Mouse (Mus musculus) stomach, postnatal 0 days (tissue): ENCODE results near the gene Sox6. TPM values are rescaled to one million over a fixed set of nuclear protein-coding genes. Genes with fewer than 3 reads are reported as not detected.

Source experiments
- ATAC-seq: fragments of 200-750 bp; cut with Nextera tagmentation; 2 replicates; pipeline ENCODE4 v1.8.0; 2017; ENCODE audit not compliant: low FRiP score, low TSS enrichment
- DNase-seq: peaks from one replicate; pipeline ENCODE4 v3.0.0-alpha.2; 2016; ENCODE audit warnings: low spot score
- H3K27ac ChIP-seq: fragments of 300-500 bp; sonication (generic); replicated peaks from 2 replicates; pipeline ENCODE4 v1.5.1; 2014; ENCODE audit warnings: mild to moderate bottlenecking, control low read depth
- H3K27me3 ChIP-seq: fragments of 300-500 bp; sonication (generic); 2 replicates; pipeline ENCODE4 v1.6.1; 2014; ENCODE audit warnings: low read length; ENCODE audit not compliant: control insufficient read depth, insufficient read depth
- H3K36me3 ChIP-seq: fragments of 300-500 bp; sonication (generic); 2 replicates; pipeline ENCODE4 v1.6.1; 2014; ENCODE audit warnings: low read length, mixed read lengths; ENCODE audit not compliant: control insufficient read depth, insufficient read depth
- H3K4me1 ChIP-seq: fragments of 300-500 bp; sonication (generic); replicated peaks from 2 replicates; pipeline ENCODE4 v1.6.1; 2014; ENCODE audit warnings: antibody characterized with exemption; ENCODE audit not compliant: control insufficient read depth, insufficient read depth
- H3K4me2 ChIP-seq: fragments of 300-500 bp; sonication (generic); replicated peaks from 2 replicates; pipeline ENCODE4 v1.6.1; 2014; ENCODE audit warnings: low read depth, mild to moderate bottlenecking, control low read depth, moderate library complexity
- H3K4me3 ChIP-seq: fragments of 300-500 bp; sonication (generic); 2 replicates; pipeline ENCODE4 v1.5.1; 2014; ENCODE audit warnings: low read depth, low read length, control low read depth
- H3K9ac ChIP-seq: fragments of 300-500 bp; sonication (generic); 2 replicates; pipeline ENCODE4 v1.6.1; 2014; ENCODE audit warnings: mild to moderate bottlenecking, low read length, control low read depth, mixed read lengths
- H3K9me3 ChIP-seq: fragments of 300-500 bp; sonication (generic); 2 replicates; pipeline ENCODE4 v1.6.1; 2016; ENCODE audit warnings: low read length; ENCODE audit not compliant: control insufficient read depth
- CTCF ChIP-seq: IDR thresholded peaks from 2 replicates; pipeline ENCODE4 v1.5.1; 2016; ENCODE audit warnings: antibody characterized with exemption, low read depth, mild to moderate bottlenecking, moderate library complexity
- EP300 ChIP-seq: optimal IDR thresholded peaks from 2 replicates; pipeline ENCODE3; 2016; ENCODE audit warnings: antibody characterized with exemption
- WGBS: fragments of 180-500 bp; shearing (Covaris S2); extraction: QIAGEN DNeasy Blood & Tissue Kit; methylation state at CpG from one replicate; pipeline ENCODE4 v1.1.7; 2014; 5-methylcytosine and 5-hydroxymethylcytosine counted together
- polyA plus RNA-seq: library from polyadenylated mRNA; unstranded; fragments of >200 nt; fragmentation: Nextera tagmentation; extraction: Ambion mirVana; gene quantifications from 2 replicates; pipeline ENCODE4 v1.2.1, GENCODE M21; 2015

Sox6 gene
- polyA plus RNA-seq, 1 experiment from 2014 or later, result 28.7 TPM

DNA sequence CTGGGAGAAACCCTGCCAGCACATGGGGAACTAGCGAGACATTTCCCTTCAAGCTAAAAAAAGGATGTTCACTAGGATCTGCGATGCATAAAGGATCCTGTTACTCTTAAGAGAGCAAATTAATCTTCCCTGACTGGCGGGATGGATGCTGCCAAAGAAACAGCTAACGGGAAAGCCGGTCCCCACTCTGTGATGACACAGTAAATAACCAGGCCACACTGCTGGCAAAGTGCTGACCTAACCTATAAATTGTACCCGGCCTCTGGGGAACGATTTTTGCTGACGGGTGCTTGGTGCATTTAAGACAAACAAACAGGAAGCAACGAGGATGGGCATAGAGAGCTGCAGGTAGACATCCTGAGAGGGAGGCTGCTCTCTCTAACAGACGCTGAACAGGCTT is 526.8 kb downstream of the Sox6 start:
- no peak for DNase-seq
- Histone ChIP-seq H3K27me3 (no peaks in the 10 kb centered on the region), H3K4me3 (no peak overlapping the region), H3K9ac (no peak overlapping the region), H3K4me1 (no peaks in the 10 kb centered on the region), H3K4me2 (no peak overlapping the region), H3K9me3 (no peaks in the 10 kb centered on the region), H3K36me3 (no peaks in the 10 kb centered on the region), H3K27ac (no peak overlapping the region)
- WGBS, result 40% methylated on average over 10 of the region's 10 CpGs
- ATAC-seq, result no peak
- TF ChIP-seq EP300 (no peak), CTCF (no peak)

DNA sequence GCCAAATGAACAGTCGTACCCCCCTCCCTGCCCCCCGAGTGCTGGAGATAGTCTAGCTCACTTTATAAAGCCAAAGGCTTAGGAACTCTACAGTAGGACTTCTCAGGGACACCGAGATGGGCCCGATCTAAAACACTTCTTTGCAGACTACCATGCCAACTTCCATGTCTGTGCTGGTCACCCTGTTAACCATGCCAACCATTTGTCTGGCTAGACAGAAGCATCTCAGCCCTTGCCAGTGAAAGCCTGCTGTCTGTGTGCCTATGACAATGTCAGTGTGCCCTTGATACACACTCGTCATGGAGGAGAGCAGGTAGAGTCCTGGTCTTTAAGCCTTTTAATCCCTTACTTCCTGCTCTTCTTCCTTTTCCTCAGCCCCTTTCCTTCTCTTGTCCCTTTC is 527.5 kb downstream of the Sox6 start:
- DNase-seq, result no peak
- Histone ChIP-seq H3K4me2 (no peak overlapping the region), H3K4me1 (no peaks in the 10 kb centered on the region), H3K27me3 (no peaks in the 10 kb centered on the region), H3K9ac (no peak overlapping the region), H3K9me3 (no peaks in the 10 kb centered on the region), H3K36me3 (no peaks in the 10 kb centered on the region), H3K27ac (no peak overlapping the region), H3K4me3 (no peak overlapping the region)
- no peak for ATAC-seq
- WGBS, result 76% methylated on average over 5 of the region's 5 CpGs
- TF ChIP-seq CTCF (no peak), EP300 (no peak)

DNA sequence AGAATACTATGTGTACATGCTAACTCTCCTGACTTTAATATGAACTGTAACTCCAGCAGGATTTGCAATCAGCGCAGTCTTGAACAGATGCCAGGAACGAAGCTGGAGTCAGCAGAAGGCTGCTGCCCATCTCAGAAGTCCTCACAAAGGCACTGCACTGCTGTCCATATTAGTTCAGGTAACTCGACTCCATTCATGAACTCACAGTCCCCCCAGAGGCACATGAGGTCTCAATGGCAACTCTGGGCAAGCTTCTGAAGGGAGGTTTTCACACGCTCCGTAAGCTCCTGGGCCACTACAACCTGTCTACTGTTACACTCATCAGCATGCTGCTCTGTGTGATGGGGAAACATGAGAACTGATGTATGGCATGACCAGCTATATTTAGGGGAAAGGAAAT is 528.6 kb downstream of the Sox6 start:
- WGBS, result 76% methylated on average over 5 of the region's 5 CpGs
- no peak overlapping the region for H3K4me3 ChIP-seq
- no peak overlapping the region for H3K9ac ChIP-seq
- H3K4me1 ChIP-seq, result no peaks in the 10 kb centered on the region
- ATAC-seq (no peak), DNase-seq (no peak)
- H3K27me3 ChIP-seq, result no peaks in the 10 kb centered on the region
- no peaks in the 10 kb centered on the region for H3K9me3 ChIP-seq
- TF ChIP-seq EP300 (no peak), CTCF (no peak)
- no peak overlapping the region for H3K4me2 ChIP-seq
- H3K27ac ChIP-seq, result no peak overlapping the region
- no peaks in the 10 kb centered on the region for H3K36me3 ChIP-seq

DNA sequence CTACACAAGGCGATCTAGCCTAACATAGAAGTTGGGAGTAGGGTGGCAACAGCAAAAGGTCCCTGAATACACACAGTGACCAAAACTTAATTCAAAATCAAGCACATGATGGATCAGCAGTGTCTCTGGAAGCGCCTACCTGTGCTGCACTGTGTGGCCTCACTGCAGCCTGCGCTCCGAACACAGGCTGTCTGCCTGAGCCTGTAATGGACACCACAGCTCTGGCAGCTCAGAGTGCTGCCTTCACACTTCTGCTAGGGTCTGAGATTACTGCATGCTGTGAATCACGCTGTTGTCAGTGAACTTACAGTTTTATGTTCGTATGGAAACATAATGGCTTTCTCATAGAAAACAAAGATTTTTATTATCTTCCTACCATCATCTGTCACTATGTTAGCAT is 532.2 kb downstream of the Sox6 start:
- TF ChIP-seq CTCF, result no peak
- TF ChIP-seq EP300, result no peak
- DNase-seq (no peak), ATAC-seq (no peak)
- Histone ChIP-seq H3K4me1 (no peaks in the 10 kb centered on the region), H3K4me3 (no peak overlapping the region), H3K9ac (no peak overlapping the region), H3K36me3 (no peaks in the 10 kb centered on the region), H3K4me2 (no peak overlapping the region), H3K9me3 (no peaks in the 10 kb centered on the region), H3K27ac (no peak overlapping the region), H3K27me3 (no peaks in the 10 kb centered on the region)
- 88% methylated on average over 6 of the region's 6 CpGs for WGBS

DNA sequence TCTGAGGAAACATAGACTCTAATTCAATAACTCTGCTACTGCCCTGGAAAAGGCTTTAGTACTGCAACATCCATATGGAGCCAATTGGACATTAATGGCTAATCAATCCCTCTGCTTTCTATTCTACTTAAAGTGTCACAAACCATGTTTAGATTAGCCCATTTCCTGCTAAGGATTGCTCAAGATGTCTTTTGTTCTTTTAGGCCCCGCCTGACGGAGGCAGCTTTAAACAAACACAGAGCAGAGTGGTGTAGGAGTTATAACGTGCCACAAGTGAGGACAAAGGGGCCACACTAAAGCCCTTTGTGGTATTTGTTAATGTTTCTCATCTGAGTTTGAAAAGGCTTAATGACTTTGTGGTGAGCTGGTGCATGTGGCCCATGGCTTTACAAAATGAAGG is 537.1 kb downstream of the Sox6 start:
- DNase-seq, result peak; percentile 42
- peak; percentile 84 for ATAC-seq

DNA sequence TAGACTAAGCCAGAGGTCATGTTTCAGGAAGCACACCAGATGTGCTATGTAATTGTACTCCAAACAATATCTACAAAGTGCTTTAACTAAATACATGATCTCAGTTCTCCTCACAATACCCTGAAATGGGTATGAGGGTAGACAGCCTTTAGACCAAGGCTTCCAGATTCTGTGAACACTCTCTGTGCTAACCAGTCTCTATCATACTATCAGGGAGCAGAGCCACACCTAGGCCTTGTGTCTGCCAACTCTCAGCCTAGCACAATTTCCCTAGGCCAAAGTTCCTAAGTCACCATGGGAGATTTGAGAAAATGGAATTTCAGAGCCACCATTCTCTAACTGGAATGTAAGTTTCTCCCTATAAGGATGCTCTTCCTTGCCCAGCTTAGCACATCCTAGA is 537.8 kb downstream of the Sox6 start:
- ATAC-seq, result no peak
- Histone ChIP-seq H3K9ac (no peak overlapping the region), H3K4me2 (no peak overlapping the region), H3K4me1 (peaks cover 4% of the 10 kb centered on the region; the same call in 1 of the 2 replicates), H3K9me3 (no peaks in the 10 kb centered on the region), H3K27ac (no peak overlapping the region), H3K27me3 (no peaks in the 10 kb centered on the region), H3K4me3 (no peak overlapping the region), H3K36me3 (no peaks in the 10 kb centered on the region)
- DNase-seq, result no peak
- TF ChIP-seq EP300 (no peak), CTCF (no peak)

More for the DNA sequence above, 537.1 kb downstream of the Sox6 start:
- 19% methylated on average over 3 of the region's 3 CpGs for WGBS
- Histone ChIP-seq H3K9ac (no peak overlapping the region), H3K27ac (no peak overlapping the region; the same call in 1 of the 2 replicates), H3K9me3 (no peaks in the 10 kb centered on the region), H3K4me2 (no peak overlapping the region), H3K4me1 (peaks cover 4% of the 10 kb centered on the region; the same call in 1 of the 2 replicates), H3K4me3 (no peak overlapping the region), H3K36me3 (no peaks in the 10 kb centered on the region), H3K27me3 (no peaks in the 10 kb centered on the region)
- TF ChIP-seq CTCF (no peak), EP300 (no peak)
